Mouse (Mus musculus) stomach, postnatal 0 days (tissue): ENCODE measurements around the gene Dctn2.

Experiments
- CTCF ChIP-seq: IDR thresholded peaks from 2 replicates; pipeline ENCODE4 v1.5.1; 2016; ENCODE audit warnings: antibody characterized with exemption, low read depth, mild to moderate bottlenecking, moderate library complexity
- EP300 ChIP-seq: optimal IDR thresholded peaks from 2 replicates; pipeline ENCODE3; 2016; ENCODE audit warnings: antibody characterized with exemption

- no peak for TF ChIP-seq CTCF
- TF ChIP-seq EP300: no peak
Observed at GRCm38 (mm10) chr10:127312858-127313257, 46.7 kb downstream of the Dctn2 start.
